Mouse (Mus musculus) heart, adult 2 months (tissue): ENCODE measurements around the gene Ehmt1.
"Not testable (repeated sequence)": the region's sequence is repeated elsewhere in the genome, so short reads cannot be mapped to it uniquely, and the experiment has no call there.

Experiments
- CTCF ChIP-seq: fragments of 200-600 bp; IDR thresholded peaks from 2 replicates; pipeline ENCODE4 v1.8.1; 2022; ENCODE audit warnings: antibody characterized with exemption, mild to moderate bottlenecking, moderate library complexity
- EP300 ChIP-seq: fragments of 200-500 bp; IDR thresholded peaks from 2 replicates; pipeline ENCODE4 v1.6.1; 2011; ENCODE audit warnings: low read depth, low read length, control low read depth; ENCODE audit not compliant: insufficient read depth
- POLR2A ChIP-seq: fragments of 200-500 bp; IDR thresholded peaks from 2 replicates; pipeline ENCODE4 v1.6.1; 2011; ENCODE audit warnings: mild to moderate bottlenecking, low read depth, low read length, control low read depth; ENCODE audit not compliant: insufficient read depth

DNA sequence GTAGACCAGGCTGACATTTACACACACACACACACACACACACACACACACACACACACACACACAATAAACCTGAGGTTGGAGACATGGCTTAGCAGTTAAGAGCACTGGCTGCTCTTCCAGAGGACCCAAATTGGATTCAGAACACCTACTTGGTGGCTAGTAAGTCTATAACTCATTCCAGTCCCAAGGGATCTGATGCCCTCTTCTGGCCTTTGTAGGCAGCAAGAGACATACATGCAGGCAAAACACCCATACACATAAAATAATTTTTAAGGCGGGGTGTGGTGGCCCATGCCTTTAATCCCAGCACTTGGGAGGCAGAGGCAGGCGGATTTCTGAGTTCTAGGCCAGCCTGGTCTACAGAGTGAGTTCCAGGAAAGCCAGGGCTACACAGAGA, 24.9 kb upstream of the Ehmt1 start:
- peak; percentile 58 for TF ChIP-seq CTCF
- not testable (repeated sequence) for TF ChIP-seq POLR2A, EP300
